8 mouse cellular contexts compared by ENCODE assay signal in genomic region chr3:32459777-32460176, GRCm38 (mm10). TPM values are rescaled to one million over a fixed set of nuclear protein-coding genes. Genes with fewer than 3 reads are reported as not detected.
DNase-seq lines count a peak whose midpoint lies in the region; ATAC-seq lines count a peak whose summit lies in the region.

No protein-coding gene starts in this region.

- no peak overlapping the region for H3K27ac ChIP-seq in forebrain, embryonic 11.5 days (ENCODE audit: low read depth, low read length)
- H3K27ac ChIP-seq in forebrain, embryonic 16.5 days (ENCODE audit: low read length), result no peak overlapping the region

- H3K4me2 ChIP-seq in forebrain, embryonic 11.5 days (ENCODE audit: low read depth, low read length, severe bottlenecking), result no peak overlapping the region
- H3K4me2 ChIP-seq in forebrain, embryonic 16.5 days (ENCODE audit: low read length), result no peak overlapping the region

- H3K9ac ChIP-seq in forebrain, embryonic 11.5 days (ENCODE audit: low read length), result no peak overlapping the region
- no peak overlapping the region for H3K9ac ChIP-seq in forebrain, embryonic 16.5 days (replicated peaks; ENCODE audit: low read depth, low read length)

- no peak for ATAC-seq in forebrain, embryonic 11.5 days (replicated peaks; ENCODE audit: low FRiP score)
- no peak for ATAC-seq in forebrain, embryonic 16.5 days

- DNase-seq in forebrain, embryonic 11.5 days (ENCODE audit: low spot score), result peak; percentile 62
- peak; percentile 31 to 69 for DNase-seq in left cerebral cortex, postnatal 14 days (ENCODE audit: low spot score in 2 of 2)
- DNase-seq in left cerebral cortex, adult 11 months (ENCODE audit: low spot score), result no peak
- peak; percentile 72 to 85 for DNase-seq in adrenal gland, adult (ENCODE audit: inconsistent age in 2 of 2, low spot score in 1 of 2)
- peak; percentile 39 for DNase-seq in embryo, embryonic 11 days
- peak; percentile 56 for DNase-seq in lung, postnatal 14 days
- peak; percentile 69 for DNase-seq in testis, postnatal 10 days (ENCODE audit: low spot score)

- no peaks in the 10 kb centered on the region for H3K9me3 ChIP-seq in forebrain, embryonic 11.5 days (ENCODE audit: control insufficient read depth, low read length)
- H3K9me3 ChIP-seq in forebrain, embryonic 16.5 days (ENCODE audit: control insufficient read depth, low read length), result no peaks in the 10 kb centered on the region

- H3K27me3 ChIP-seq in forebrain, embryonic 11.5 days (ENCODE audit: control insufficient read depth, insufficient read depth, low read length), result no peaks in the 10 kb centered on the region
- no peaks in the 10 kb centered on the region for H3K27me3 ChIP-seq in forebrain, embryonic 16.5 days (replicated peaks; ENCODE audit: control insufficient read depth, insufficient read depth, low read length)

- no peaks in the 10 kb centered on the region for H3K4me1 ChIP-seq in forebrain, embryonic 11.5 days (replicated peaks; ENCODE audit: control insufficient read depth, insufficient read depth, low read length)
- H3K4me1 ChIP-seq in forebrain, embryonic 16.5 days (replicated peaks; ENCODE audit: control insufficient read depth, insufficient read depth, low read length), result no peaks in the 10 kb centered on the region

- intact Hi-C loops in left cerebral cortex, postnatal 14 days (cut with DNase I), result loop anchor here (5.0 to 10.0 kb wide), 2 partner anchors 48 to 125 kb away; no protein-coding TSS in a partner anchor

- WGBS in forebrain, embryonic 11.5 days, result 68% methylated on average over 4 of the region's 4 CpGs
- WGBS in forebrain, embryonic 16.5 days, result 76% methylated on average over 4 of the region's 4 CpGs

- no peak overlapping the region for H3K4me3 ChIP-seq in forebrain, embryonic 11.5 days (ENCODE audit: low read depth, low read length)
- no peak overlapping the region for H3K4me3 ChIP-seq in forebrain, embryonic 16.5 days (replicated peaks; ENCODE audit: low read length)

- H3K36me3 ChIP-seq in forebrain, embryonic 11.5 days (ENCODE audit: control insufficient read depth, insufficient read depth, low read length), result peaks cover 2% of the 10 kb centered on the region; the same call in 1 of the 2 replicates
- H3K36me3 ChIP-seq in forebrain, embryonic 16.5 days (ENCODE audit: control insufficient read depth, insufficient read depth), result peaks cover 35% of the 10 kb centered on the region

RNA-seq across cellular contexts. Expression of gene Kcnmb3, which starts 32.3 kb away (rescaled TPM):
- polyA plus RNA-seq in forebrain, embryonic 11.5 days (2014; fragmentation: Nextera tagmentation; extraction: Ambion mirVana), result 0.21 TPM in 1 of 2 replicates, not detected in the other
- 0.16 and 0.19 TPM in 2 replicates for polyA plus RNA-seq in forebrain, embryonic 16.5 days (2015; fragmentation: Nextera tagmentation; extraction: Ambion mirVana)
- under 1 TPM in 1 of 2 experiments, not detected in 1; 0.75 TPM for total RNA-seq in left cerebral cortex, postnatal 14 days (2021)

RNA-seq across cellular contexts. Expression of gene Zfp639, which starts 50.3 kb away (rescaled TPM):
- 47.0 and 56.9 TPM in 2 replicates for polyA plus RNA-seq in forebrain, embryonic 11.5 days (2014; fragmentation: Nextera tagmentation; extraction: Ambion mirVana)
- polyA plus RNA-seq in forebrain, embryonic 16.5 days (2015; fragmentation: Nextera tagmentation; extraction: Ambion mirVana), result 38.8 and 39.8 TPM in 2 replicates
- total RNA-seq in left cerebral cortex, postnatal 14 days (2021), result 10 to 100 TPM; 34.7 to 37.1 TPM
